Mouse (Mus musculus): ENCODE measurements around the gene Lsmem1.

The Lsmem1 gene

GRCm38 (mm10) chr12:40133573-40134271 is 65.6 kb downstream of the Lsmem1 start, which contains the start of gene Scin:
Scin (minus strand) TSS chr12:40134228.
- DNase-seq: no peak

- no peak for DNase-seq
Measured at GRCm38 (mm10) chr12:40133194-40133572, 66.1 kb downstream of the Lsmem1 start.

All from cerebellum, adult 9-11 months (tissue).